Comparison of ENCODE assay signal across 10 mouse cellular contexts in the genomic region with DNA sequence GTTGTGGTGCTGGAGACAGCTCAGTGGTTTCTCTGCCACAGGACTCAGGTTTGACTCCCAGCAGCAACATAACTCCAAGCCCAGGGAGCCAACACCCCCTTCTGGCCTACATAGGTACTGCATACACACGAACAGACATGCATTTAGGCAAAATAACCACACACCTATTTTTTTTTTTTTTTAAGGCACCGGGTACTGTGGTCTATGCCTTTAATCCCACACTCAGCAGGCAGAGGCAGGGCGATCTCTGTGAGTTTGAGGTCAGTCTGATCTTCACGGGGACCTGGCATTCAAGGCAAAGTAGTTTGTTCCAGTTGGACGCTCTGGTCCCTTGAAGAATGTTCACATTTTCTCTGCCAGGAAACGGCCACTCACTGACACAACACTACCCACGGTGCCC. TPM values are rescaled to one million over a fixed set of nuclear protein-coding genes. Genes with fewer than 3 reads are reported as not detected.
DNase-seq lines count a peak whose midpoint lies in the region; ATAC-seq and TF ChIP-seq lines count a peak whose summit lies in the region.
"Had no signal": no experiment of that assay in that cellular context is flagged by ENCODE, and none has a peak within 500 bp of the region (broad histone marks: within the 10 kb centered on the region; RNA-seq: fewer than 3 reads in every experiment).

No protein-coding gene starts in this region.

- H3K9me3 ChIP-seq in intestine, postnatal 0 days (ENCODE audit: control insufficient read depth): no peaks in the 10 kb centered on the region
- no peaks in the 10 kb centered on the region for H3K9me3 ChIP-seq in intestine, embryonic 16.5 days (ENCODE audit: control insufficient read depth, low read length)
- no peaks in the 10 kb centered on the region for H3K9me3 ChIP-seq in E14TG2a.4 (ENCODE audit: low read length)
- H3K9me3 ChIP-seq in forebrain, embryonic 10.5 days: no peaks in the 10 kb centered on the region
- no peaks in the 10 kb centered on the region for H3K9me3 ChIP-seq in heart, embryonic 12.5 days (replicated peaks)
- H3K9me3 ChIP-seq: embryonic facial prominence, embryonic 15.5 days; limb, embryonic 15.5 days had no signal

- peak; percentile 79 for TF ChIP-seq CTCF in intestine, postnatal 0 days (IDR thresholded peaks at IDR 0.05; ENCODE audit: low read depth)
- TF ChIP-seq CTCF in E14TG2a.4 (conservative IDR thresholded peaks at IDR 0.05; ENCODE audit: low read length): peak; percentile 96

- no peak overlapping the region for H3K4me3 ChIP-seq in intestine, postnatal 0 days (ENCODE audit: low read depth, low read length)
- no peak overlapping the region for H3K4me3 ChIP-seq in intestine, embryonic 16.5 days (ENCODE audit: low read length)
- H3K4me3 ChIP-seq in E14TG2a.4 (replicated peaks; ENCODE audit: low read length): no peak overlapping the region
- no peak overlapping the region for H3K4me3 ChIP-seq in forebrain, embryonic 10.5 days
- no peak overlapping the region for H3K4me3 ChIP-seq in heart, embryonic 12.5 days
- H3K4me3 ChIP-seq: embryonic facial prominence, embryonic 15.5 days; limb, embryonic 15.5 days had no signal

- H3K4me2 ChIP-seq in intestine, postnatal 0 days (replicated peaks; ENCODE audit: low read depth): no peak overlapping the region
- H3K4me2 ChIP-seq in intestine, embryonic 16.5 days (ENCODE audit: low read depth, low read length): no peak overlapping the region
- H3K4me2 ChIP-seq in heart, embryonic 12.5 days: no peak overlapping the region
- H3K4me2 ChIP-seq: embryonic facial prominence, embryonic 15.5 days; limb, embryonic 15.5 days had no signal

- peaks cover 5% of the 10 kb centered on the region; the same call in 1 of the 2 replicates for H3K4me1 ChIP-seq in intestine, postnatal 0 days (replicated peaks; ENCODE audit: control insufficient read depth, insufficient read depth, low read length)
- H3K4me1 ChIP-seq in intestine, embryonic 16.5 days (ENCODE audit: control insufficient read depth, insufficient read depth, low read length): peaks cover 19% of the 10 kb centered on the region
- H3K4me1 ChIP-seq in E14TG2a.4 (replicated peaks; ENCODE audit: low read depth, low read length): peaks cover 23% of the 10 kb centered on the region
- H3K4me1 ChIP-seq in forebrain, embryonic 10.5 days: peaks cover 15% of the 10 kb centered on the region
- H3K4me1 ChIP-seq in heart, embryonic 12.5 days (replicated peaks): peaks cover 27% of the 10 kb centered on the region

- no peak overlapping the region for H3K27ac ChIP-seq in intestine, postnatal 0 days (ENCODE audit: low read depth, low read length)
- H3K27ac ChIP-seq in intestine, embryonic 16.5 days (ENCODE audit: low read length): no peak overlapping the region
- no peak overlapping the region for H3K27ac ChIP-seq in forebrain, embryonic 10.5 days
- no peak overlapping the region for H3K27ac ChIP-seq in heart, embryonic 12.5 days (ENCODE audit: poor library complexity, severe bottlenecking)
- H3K27ac ChIP-seq: embryonic facial prominence, embryonic 15.5 days; limb, embryonic 15.5 days had no signal

- no peaks in the 10 kb centered on the region for H3K36me3 ChIP-seq in intestine, postnatal 0 days (ENCODE audit: control insufficient read depth, insufficient read depth)
- H3K36me3 ChIP-seq in intestine, embryonic 16.5 days (ENCODE audit: control insufficient read depth, insufficient read depth, low read length): no peaks in the 10 kb centered on the region
- no peaks in the 10 kb centered on the region for H3K36me3 ChIP-seq in E14TG2a.4 (ENCODE audit: insufficient read depth, low read length)
- H3K36me3 ChIP-seq in forebrain, embryonic 10.5 days (replicated peaks): no peaks in the 10 kb centered on the region
- no peaks in the 10 kb centered on the region for H3K36me3 ChIP-seq in heart, embryonic 12.5 days
- H3K36me3 ChIP-seq: embryonic facial prominence, embryonic 15.5 days; limb, embryonic 15.5 days had no signal

- 84% methylated on average over 7 of the region's 7 CpGs for WGBS in intestine, postnatal 0 days
- WGBS in intestine, embryonic 16.5 days: 72% methylated on average over 7 of the region's 7 CpGs
- 72% methylated on average over 7 of the region's 7 CpGs for WGBS in forebrain, embryonic 10.5 days
- WGBS in heart, embryonic 12.5 days: 72% methylated on average over 7 of the region's 7 CpGs

- ATAC-seq in intestine, postnatal 0 days: no peak
- no peak for ATAC-seq in intestine, embryonic 16.5 days
- ATAC-seq in megakaryocyte-erythroid progenitor cell, adult 5-6 weeks (replicated peaks; ENCODE audit: low FRiP score, low TSS enrichment, poor library complexity, severe bottlenecking): peak; percentile 43; the same call in 1 of the 2 replicates
- no peak for ATAC-seq in heart, embryonic 12.5 days (ENCODE audit: insufficient number of reproducible peaks, low FRiP score)

- peak; percentile 55 for DNase-seq in c-Kit-negative CD71-positive TER-119-positive erythroid progenitor cells, embryonic 14.5 days (ENCODE audit: low read depth, low spot score)
- no peak for DNase-seq in frontal cortex, postnatal 14 days (ENCODE audit: low spot score in 2 of 2)
- DNase-seq in forebrain, embryonic 10.5 days (ENCODE audit: extremely low spot score, low spot score): no peak

- H3K27me3 ChIP-seq in intestine, postnatal 0 days (replicated peaks; ENCODE audit: control insufficient read depth, insufficient read depth, low read length): no peaks in the 10 kb centered on the region
- H3K27me3 ChIP-seq in intestine, embryonic 16.5 days (replicated peaks; ENCODE audit: control insufficient read depth, insufficient read depth, low read length): no peaks in the 10 kb centered on the region
- peaks cover 8% of the 10 kb centered on the region; the same call in 1 of the 2 replicates for H3K27me3 ChIP-seq in E14TG2a.4 (ENCODE audit: insufficient read depth, low read length)
- no peaks in the 10 kb centered on the region for H3K27me3 ChIP-seq in forebrain, embryonic 10.5 days (ENCODE audit: poor library complexity, severe bottlenecking)
- no peaks in the 10 kb centered on the region for H3K27me3 ChIP-seq in heart, embryonic 12.5 days (replicated peaks)
- H3K27me3 ChIP-seq: embryonic facial prominence, embryonic 15.5 days; limb, embryonic 15.5 days had no signal

- H3K9ac ChIP-seq in intestine, postnatal 0 days (ENCODE audit: low read depth, low read length): no peak overlapping the region
- H3K9ac ChIP-seq in intestine, embryonic 16.5 days (ENCODE audit: low read depth, low read length): no peak overlapping the region
- H3K9ac ChIP-seq in heart, embryonic 12.5 days: no peak overlapping the region
- H3K9ac ChIP-seq: embryonic facial prominence, embryonic 15.5 days; limb, embryonic 15.5 days had no signal

RNA-seq across cellular contexts. Expression of a gene that starts 2.2 kb away (rescaled TPM):
- 17.3 and 20.5 TPM in 2 replicates for polyA plus RNA-seq in intestine, postnatal 0 days (2015; fragmentation: Nextera tagmentation; extraction: Ambion mirVana)
- 24.6 and 28.9 TPM in 2 replicates for polyA plus RNA-seq in intestine, embryonic 16.5 days (2015; fragmentation: Nextera tagmentation; extraction: Ambion mirVana)
- 16.1 and 17.2 TPM in 2 replicates for total RNA-seq in megakaryocyte-erythroid progenitor cell, adult 5-6 weeks (2014; fragmentation: Nextera tagmentation)
- total RNA-seq in megakaryocyte-erythroid progenitor cell, adult 5-6 weeks (2017): 15.9 and 19.4 TPM in 2 replicates
- polyA plus RNA-seq in forebrain, embryonic 10.5 days (2016; fragmentation: Nextera tagmentation; extraction: Ambion mirVana): 7.0 and 8.6 TPM in 2 replicates
- polyA plus RNA-seq in heart, embryonic 12.5 days (2016; fragmentation: Nextera tagmentation; extraction: Ambion mirVana): 14.0 and 14.9 TPM in 2 replicates

RNA-seq across cellular contexts. Expression of a gene that starts 25.2 kb away (rescaled TPM):
- polyA plus RNA-seq in intestine, postnatal 0 days (2015; fragmentation: Nextera tagmentation; extraction: Ambion mirVana): 17.3 and 18.7 TPM in 2 replicates
- polyA plus RNA-seq in intestine, embryonic 16.5 days (2015; fragmentation: Nextera tagmentation; extraction: Ambion mirVana): 59.5 and 62.6 TPM in 2 replicates
- 43.4 and 53.4 TPM in 2 replicates for total RNA-seq in megakaryocyte-erythroid progenitor cell, adult 5-6 weeks (2014; fragmentation: Nextera tagmentation)
- 34.2 and 39.7 TPM in 2 replicates for total RNA-seq in megakaryocyte-erythroid progenitor cell, adult 5-6 weeks (2017)
- 92.5 and 96.1 TPM in 2 replicates for polyA plus RNA-seq in forebrain, embryonic 10.5 days (2016; fragmentation: Nextera tagmentation; extraction: Ambion mirVana)
- polyA plus RNA-seq in heart, embryonic 12.5 days (2016; fragmentation: Nextera tagmentation; extraction: Ambion mirVana): 34.8 and 35.5 TPM in 2 replicates

RNA-seq across cellular contexts. Expression of a gene that starts 32.1 kb away (rescaled TPM):
- 56.3 and 59.3 TPM in 2 replicates for polyA plus RNA-seq in intestine, postnatal 0 days (2015; fragmentation: Nextera tagmentation; extraction: Ambion mirVana)
- 42.5 and 45.5 TPM in 2 replicates for polyA plus RNA-seq in intestine, embryonic 16.5 days (2015; fragmentation: Nextera tagmentation; extraction: Ambion mirVana)
- total RNA-seq in megakaryocyte-erythroid progenitor cell, adult 5-6 weeks (2014; fragmentation: Nextera tagmentation): 20.8 and 22.3 TPM in 2 replicates
- 1.3 and 6.3 TPM in 2 replicates for total RNA-seq in megakaryocyte-erythroid progenitor cell, adult 5-6 weeks (2017)
- 17.1 and 17.9 TPM in 2 replicates for polyA plus RNA-seq in forebrain, embryonic 10.5 days (2016; fragmentation: Nextera tagmentation; extraction: Ambion mirVana)
- polyA plus RNA-seq in heart, embryonic 12.5 days (2016; fragmentation: Nextera tagmentation; extraction: Ambion mirVana): 37.0 and 39.7 TPM in 2 replicates

RNA-seq across cellular contexts. Expression of a gene that starts 34.1 kb away (rescaled TPM):
- 40.4 and 40.5 TPM in 2 replicates for polyA plus RNA-seq in intestine, postnatal 0 days (2015; fragmentation: Nextera tagmentation; extraction: Ambion mirVana)
- polyA plus RNA-seq in intestine, embryonic 16.5 days (2015; fragmentation: Nextera tagmentation; extraction: Ambion mirVana): 37.4 and 40.1 TPM in 2 replicates
- total RNA-seq in megakaryocyte-erythroid progenitor cell, adult 5-6 weeks (2014; fragmentation: Nextera tagmentation): 14.4 and 14.9 TPM in 2 replicates
- 8.3 and 10.7 TPM in 2 replicates for total RNA-seq in megakaryocyte-erythroid progenitor cell, adult 5-6 weeks (2017)
- polyA plus RNA-seq in forebrain, embryonic 10.5 days (2016; fragmentation: Nextera tagmentation; extraction: Ambion mirVana): 41.5 and 44.7 TPM in 2 replicates
- 35.4 and 37.7 TPM in 2 replicates for polyA plus RNA-seq in heart, embryonic 12.5 days (2016; fragmentation: Nextera tagmentation; extraction: Ambion mirVana)

RNA-seq across cellular contexts. Expression of a gene that starts 36.9 kb away (rescaled TPM):
- polyA plus RNA-seq in intestine, postnatal 0 days (2015; fragmentation: Nextera tagmentation; extraction: Ambion mirVana): 0.03 and 0.04 TPM in 2 replicates
- 0.11 and 0.24 TPM in 2 replicates for polyA plus RNA-seq in intestine, embryonic 16.5 days (2015; fragmentation: Nextera tagmentation; extraction: Ambion mirVana)
- total RNA-seq in megakaryocyte-erythroid progenitor cell, adult 5-6 weeks (2014; fragmentation: Nextera tagmentation): 2.2 TPM in 1 of 2 replicates, not detected in the other
- total RNA-seq in megakaryocyte-erythroid progenitor cell, adult 5-6 weeks (2017): 0.09 TPM in 1 of 2 replicates, not detected in the other
- 0.09 and 0.16 TPM in 2 replicates for polyA plus RNA-seq in forebrain, embryonic 10.5 days (2016; fragmentation: Nextera tagmentation; extraction: Ambion mirVana)
- polyA plus RNA-seq in heart, embryonic 12.5 days (2016; fragmentation: Nextera tagmentation; extraction: Ambion mirVana): 0.33 and 0.40 TPM in 2 replicates
